Mouse (Mus musculus) CH12.LX (cell line): Measurements from ENCODE around the gene Lsm10. TPM values are rescaled to one million over a fixed set of nuclear protein-coding genes. Genes with fewer than 3 reads are reported as not detected.
A peak's percentile ranks its signal among the peaks of the same experiment; 100 is the strongest.

Experiments used
- DNase-seq: peaks from one replicate; pipeline ENCODE4 v3.0.0-alpha.2; 2013; ENCODE audit errors: extremely low read depth
- H3K27ac ChIP-seq: 2 replicates; pipeline ENCODE4 v1.5.1; 2012; ENCODE audit warnings: low read depth, mild to moderate bottlenecking, control low read depth, moderate library complexity; ENCODE audit not compliant: insufficient read depth
- H3K27me3 ChIP-seq: replicated peaks from 2 replicates; pipeline ENCODE3; 2012; ENCODE audit warnings: inconsistent platforms
- H3K36me3 ChIP-seq, 2 experiments: replicated peaks in 1 of 2; 2 replicates each; pipeline versions ENCODE3 to v1.6.1; 2012; ENCODE audit warnings: inconsistent platforms in 1 of 2, low read length in 1 of 2, mild to moderate bottlenecking in 1 of 2, mixed read lengths in 1 of 2, moderate library complexity in 1 of 2; ENCODE audit not compliant: control insufficient read depth in 1 of 2, insufficient read depth in 1 of 2
- H3K4me1 ChIP-seq, 2 experiments: 2 replicates each; pipeline ENCODE4 v1.6.1; 2012; ENCODE audit warnings: inconsistent platforms in 1 of 2, moderate library complexity in 1 of 2; ENCODE audit not compliant: insufficient read depth in 2 of 2, control insufficient read depth in 1 of 2
- H3K4me2 ChIP-seq: 2 replicates; pipeline ENCODE4 v1.6.1; 2012; ENCODE audit warnings: low read depth, mild to moderate bottlenecking, control low read depth; ENCODE audit not compliant: poor library complexity, insufficient read depth, severe bottlenecking
- H3K4me3 ChIP-seq, 3 experiments: fragments of 150-350 bp in 1 of 3; sonication (generic) in 1 of 3; replicated peaks in 1 of 3; 2 replicates each; pipeline versions ENCODE3 to v1.5.1; 2011 to 2012; ENCODE audit warnings: low read depth in 2 of 3, low read length in 2 of 3, mild to moderate bottlenecking in 2 of 3, moderate library complexity in 2 of 3, control low read depth in 1 of 3, improper control_type of control experiment in 1 of 3, inconsistent platforms in 1 of 3, mixed read lengths in 1 of 3; ENCODE audit not compliant: poor library complexity in 1 of 3
- H3K79me2 ChIP-seq: replicated peaks from 2 replicates; pipeline ENCODE4 v1.6.1; 2012; ENCODE audit warnings: mild to moderate bottlenecking, moderate library complexity; ENCODE audit not compliant: control insufficient read depth, poor library complexity, insufficient read depth, severe bottlenecking; ENCODE audit errors: extremely low read depth
- H3K9ac ChIP-seq: 2 replicates; pipeline ENCODE4 v1.6.1; 2012; ENCODE audit warnings: low read depth, mild to moderate bottlenecking, control low read depth, moderate library complexity; ENCODE audit not compliant: insufficient read depth
- H3K9me3 ChIP-seq: replicated peaks from 2 replicates; pipeline ENCODE3; 2012; ENCODE audit warnings: low read length, inconsistent platforms, mixed read lengths
- CHD1 ChIP-seq: IDR thresholded peaks from 2 replicates; pipeline ENCODE4 v1.6.1; 2012; ENCODE audit warnings: low read depth, low read length, improper control_type of control experiment, inconsistent platforms
- CHD2 ChIP-seq: IDR thresholded peaks from 2 replicates; pipeline ENCODE4 v1.6.1; 2011; ENCODE audit warnings: low read length, improper control_type of control experiment
- CTCF ChIP-seq, 2 experiments: IDR thresholded peaks in 1 of 2; conservative IDR thresholded peaks in 1 of 2; 2 replicates each; pipeline ENCODE4 v1.5.1; 2011 to 2012; ENCODE audit warnings: low read depth in 2 of 2, low read length in 2 of 2, improper control_type of control experiment in 1 of 2, inconsistent platforms in 1 of 2, mild to moderate bottlenecking in 1 of 2, moderate library complexity in 1 of 2
- E2F4 ChIP-seq: IDR thresholded peaks from 2 replicates; pipeline ENCODE4 v1.6.1; 2011; ENCODE audit warnings: low read depth, low read length, improper control_type of control experiment; ENCODE audit not compliant: insufficient replicate concordance
- EP300 ChIP-seq: IDR thresholded peaks from 2 replicates; pipeline ENCODE4 v1.6.1; 2011; ENCODE audit warnings: low read length, improper control_type of control experiment
- IRF4 ChIP-seq: IDR thresholded peaks from 2 replicates; pipeline ENCODE4 v1.6.1; 2014; ENCODE audit warnings: low read depth, mild to moderate bottlenecking, inconsistent platforms, low read length, improper control_type of control experiment
- JUN ChIP-seq: IDR thresholded peaks from 2 replicates; pipeline ENCODE4 v1.6.1; 2011; ENCODE audit warnings: low read depth, mild to moderate bottlenecking, low read length, improper control_type of control experiment, moderate library complexity; ENCODE audit not compliant: insufficient read depth
- JUND ChIP-seq: conservative IDR thresholded peaks from 2 replicates; pipeline ENCODE4 v1.6.1; 2011; ENCODE audit warnings: low read depth, low read length, improper control_type of control experiment
- MAX ChIP-seq: IDR thresholded peaks from 2 replicates; pipeline ENCODE4 v1.6.1; 2011; ENCODE audit warnings: low read length, improper control_type of control experiment
- MAZ ChIP-seq: IDR thresholded peaks from 2 replicates; pipeline ENCODE4 v1.6.1; 2012; ENCODE audit warnings: low read depth, mild to moderate bottlenecking, inconsistent platforms, low read length, improper control_type of control experiment, moderate library complexity
- MEF2A ChIP-seq: IDR thresholded peaks from 2 replicates; pipeline ENCODE4 v1.6.1; 2014; ENCODE audit warnings: low read depth, mild to moderate bottlenecking, inconsistent platforms, low read length, improper control_type of control experiment, borderline replicate concordance
- MXI1 ChIP-seq: IDR thresholded peaks from 2 replicates; pipeline ENCODE4 v1.6.1; 2011; ENCODE audit warnings: mild to moderate bottlenecking, low read depth, low read length, improper control_type of control experiment
- MYC ChIP-seq: IDR thresholded peaks from 2 replicates; pipeline ENCODE4 v1.6.1; 2011; ENCODE audit warnings: low read depth, mild to moderate bottlenecking, improper control_type of control experiment, low read length
- NELFE ChIP-seq: IDR thresholded peaks from 2 replicates; pipeline ENCODE4 v1.6.1; 2011; ENCODE audit warnings: low read depth, low read length, improper control_type of control experiment
- NRF1 ChIP-seq: IDR thresholded peaks from 2 replicates; pipeline ENCODE4 v1.6.1; 2014; ENCODE audit warnings: low read depth, mild to moderate bottlenecking, inconsistent platforms, low read length, improper control_type of control experiment, moderate library complexity
- PAX5 ChIP-seq: IDR thresholded peaks from 2 replicates; pipeline ENCODE4 v1.6.1; 2012; ENCODE audit warnings: low read length, inconsistent platforms, mixed read lengths
- POLR2A ChIP-seq: IDR thresholded peaks from 2 replicates; pipeline ENCODE4 v1.6.1; 2011; ENCODE audit warnings: low read depth, mild to moderate bottlenecking, improper control_type of control experiment, low read length
- POLR2AphosphoS2 ChIP-seq: IDR thresholded peaks from 2 replicates; pipeline ENCODE4 v1.6.1; 2011; ENCODE audit warnings: low read depth, low read length, improper control_type of control experiment
- SIN3A ChIP-seq: IDR thresholded peaks from 2 replicates; pipeline ENCODE4 v1.6.1; 2012; ENCODE audit warnings: low read length, improper control_type of control experiment, inconsistent platforms
- SMC3 ChIP-seq: IDR thresholded peaks from 2 replicates; pipeline ENCODE4 v1.6.1; 2011; ENCODE audit warnings: low read depth, low read length, improper control_type of control experiment
- TBP ChIP-seq: conservative IDR thresholded peaks from 2 replicates; pipeline ENCODE4 v1.6.1; 2011; ENCODE audit warnings: low read depth, low read length, improper control_type of control experiment
- TCF12 ChIP-seq: IDR thresholded peaks from 2 replicates; pipeline ENCODE4 v1.6.1; 2014; ENCODE audit warnings: low read depth, mild to moderate bottlenecking, inconsistent platforms, low read length, improper control_type of control experiment
- UBTF ChIP-seq: IDR thresholded peaks from 2 replicates; pipeline ENCODE4 v1.6.1; 2012; ENCODE audit warnings: low read depth, mild to moderate bottlenecking, inconsistent platforms, low read length, improper control_type of control experiment, moderate library complexity
- USF1 ChIP-seq: IDR thresholded peaks from 2 replicates; pipeline ENCODE4 v1.6.1; 2014; ENCODE audit warnings: low read depth, mild to moderate bottlenecking, inconsistent platforms, low read length, improper control_type of control experiment
- USF2 ChIP-seq: conservative IDR thresholded peaks from 2 replicates; pipeline ENCODE4 v1.6.1; 2011; ENCODE audit warnings: low read depth, low read length, improper control_type of control experiment
- ZC3H11A ChIP-seq: IDR thresholded peaks from 2 replicates; pipeline ENCODE4 v1.6.1; 2012; ENCODE audit warnings: low read depth, mild to moderate bottlenecking, inconsistent platforms, low read length, improper control_type of control experiment
- ZKSCAN1 ChIP-seq: IDR thresholded peaks from 2 replicates; pipeline ENCODE4 v1.6.1; 2012; ENCODE audit warnings: low read depth, inconsistent platforms, low read length, improper control_type of control experiment, borderline replicate concordance
- ZMIZ1 ChIP-seq: IDR thresholded peaks from 2 replicates; pipeline ENCODE4 v1.6.1; 2012; ENCODE audit warnings: low read depth, mild to moderate bottlenecking, inconsistent platforms, low read length, improper control_type of control experiment
- ZNF384 ChIP-seq: IDR thresholded peaks from 2 replicates; pipeline ENCODE4 v1.6.1; 2012; ENCODE audit warnings: low read depth, low read length, improper control_type of control experiment, inconsistent platforms
- dilution Hi-C: fragments of 300-500 bp; cut with MboI; formaldehyde crosslinking; loops from 2 replicates; pipeline ENCODE4 v1.14.3; 2020; ENCODE audit warnings: low sequenced_read_pairs; ENCODE audit not compliant: extremely low pct_unique_long_range_greater_than_20kb, extremely low pct_ligation_motif_present
- in situ Hi-C: fragments of 300-500 bp; cut with MboI; formaldehyde crosslinking; loops from 3 replicates; pipeline ENCODE4 v1.14.3; 2019; ENCODE audit warnings: low sequenced_read_pairs, low pct_ligation_motif_present, low pct_unique_long_range_greater_than_20kb, mixed read lengths
- polyA plus RNA-seq: library from polyadenylated mRNA; unstranded; fragments of >175 nt; gene quantifications from 2 replicates; pipeline ENCODE4 v1.2.1, GENCODE M21; 2012; ENCODE audit warnings: low read depth; ENCODE audit not compliant: insufficient read length
- total RNA-seq, 2 experiments: library from RNA; depleted of rRNA; stranded (reverse); fragments of 300-350 nt in 1 of 2; fragments of >200 nt in 1 of 2; gene quantifications; 2 replicates each; pipeline ENCODE4 v1.2.3; 2012 to 2014

Gene Lsm10
- total and polyA plus RNA-seq, 3 experiments, result 49.2 to 63.9 (median 52.1) TPM

DNA sequence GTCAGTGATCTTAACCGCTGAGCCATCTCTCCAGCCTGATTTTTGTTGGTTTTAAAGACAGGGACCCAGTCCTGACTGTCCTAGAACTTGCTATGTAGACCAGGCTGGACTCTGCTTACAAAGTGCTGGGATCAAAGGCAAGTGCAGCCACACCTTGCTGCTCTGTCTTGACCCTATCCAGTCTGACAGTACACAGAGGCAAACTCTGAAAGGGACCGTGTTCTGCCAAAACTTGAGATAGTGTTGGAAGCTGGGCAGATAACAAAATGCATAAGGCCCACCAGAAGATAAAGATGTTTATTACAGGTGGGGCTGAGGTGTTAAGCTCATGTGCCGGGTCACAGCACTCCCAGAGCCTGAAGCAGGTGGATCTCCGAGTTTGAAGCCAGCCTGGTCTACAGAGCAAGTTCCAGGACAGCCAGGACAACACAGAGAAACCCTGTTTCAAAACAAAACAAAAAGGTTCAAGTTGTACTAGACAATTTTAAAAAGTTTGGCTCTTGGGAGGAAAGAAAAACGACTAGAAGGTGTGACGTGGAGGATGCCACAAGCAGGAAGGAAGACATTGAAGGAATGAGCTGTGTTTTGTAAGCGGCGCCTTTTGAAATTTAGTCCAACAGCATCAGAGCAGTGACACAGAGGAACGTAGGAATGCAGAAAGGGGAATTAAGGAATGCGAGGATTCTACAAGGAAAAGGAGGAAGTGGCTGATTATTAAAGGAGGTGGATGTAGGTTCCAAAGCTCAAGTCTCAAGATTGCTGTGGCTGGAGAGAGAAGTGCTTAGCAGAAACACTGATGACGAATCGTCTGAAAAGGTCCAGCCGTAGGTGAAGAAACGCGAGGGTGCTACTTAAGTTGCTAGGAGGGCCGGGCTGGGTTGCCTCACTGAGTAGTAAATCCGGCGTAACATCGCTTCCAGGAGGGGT is 39.0 kb upstream of the Lsm10 start:
- H3K4me1 ChIP-seq, result peaks cover 2 to 19% of the 10 kb centered on the region in 2 experiments; a peak in 3 of 4 replicates
- peak; percentile 27 for DNase-seq
- H3K9ac ChIP-seq, result peak overlapping the region; percentile 27
- in situ Hi-C loops (no loop called here), dilution Hi-C loops (no loop called here)
- H3K79me2 ChIP-seq, result no peaks in the 10 kb centered on the region
- H3K9me3 ChIP-seq, result no peaks in the 10 kb centered on the region
- peak overlapping the region; percentile 60 to 77 (median 77) for H3K4me3 ChIP-seq
- no peak overlapping the region for H3K27ac ChIP-seq
- peak overlapping the region; percentile 90 for H3K4me2 ChIP-seq
- H3K36me3 ChIP-seq, result peaks cover 22 to 39% of the 10 kb centered on the region in 2 experiments
- H3K27me3 ChIP-seq, result no peaks in the 10 kb centered on the region
- no peak for TF ChIP-seq MYC
- peak; percentile 70 for TF ChIP-seq POLR2AphosphoS2

DNA sequence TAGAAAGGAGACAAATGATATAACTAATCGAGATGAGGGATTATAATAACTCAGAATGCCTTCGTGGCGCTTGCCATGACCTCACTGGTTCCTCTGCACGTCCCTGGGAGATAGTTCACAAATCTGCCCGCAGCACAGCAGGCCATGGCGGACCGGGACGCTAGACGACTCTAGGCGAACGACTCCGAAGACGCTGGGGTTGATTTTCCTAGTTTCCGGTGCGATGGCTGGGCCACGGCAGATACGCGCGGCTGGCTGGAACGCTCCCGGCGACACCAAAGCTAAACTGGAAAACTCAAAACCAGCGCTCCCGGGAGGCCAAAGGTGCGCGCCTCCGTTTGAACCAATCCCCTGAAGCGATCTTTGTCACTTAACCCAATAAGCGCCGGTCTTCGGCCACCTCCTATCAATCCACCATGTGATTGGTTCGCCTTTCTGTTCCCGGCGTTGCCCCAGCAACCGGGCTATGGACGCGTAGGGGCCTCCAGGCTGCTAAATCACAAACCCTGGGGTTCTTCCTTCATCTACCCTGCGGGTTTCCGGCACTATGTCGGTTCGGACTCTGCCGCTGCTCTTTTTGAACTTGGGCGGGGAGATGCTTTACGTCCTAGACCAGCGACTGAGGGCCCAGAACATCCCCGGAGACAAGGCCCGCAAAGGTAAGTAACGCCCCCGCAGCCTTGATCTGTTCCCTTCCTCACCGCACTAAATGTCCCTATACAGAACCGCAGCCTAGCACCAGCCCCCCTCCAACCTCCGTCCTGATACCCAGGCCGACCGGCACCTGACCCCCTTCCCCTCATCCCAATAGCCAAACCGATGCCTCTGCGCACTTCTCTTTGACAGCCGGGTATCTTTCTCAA is 38.1 kb upstream of the Lsm10 start, which contains the start of gene Oscp1:
Oscp1 (plus strand) TSS at position 432 of the 863 bp plus-strand sequence.
- H3K9ac ChIP-seq, result peak within 1 kb of the TSS; percentile 64
- H3K4me1 ChIP-seq, result peaks cover 2 to 19% of the 10 kb centered on the region in 2 experiments; a peak in 3 of 4 replicates
- H3K79me2 ChIP-seq, result no peaks in the 10 kb centered on the region
- H3K27me3 ChIP-seq, result no peaks in the 10 kb centered on the region
- in situ Hi-C loops, result no loop called here
- H3K9me3 ChIP-seq, result no peaks in the 10 kb centered on the region
- peak within 1 kb of the TSS; percentile 90 for H3K4me2 ChIP-seq
- dilution Hi-C loops, result no loop called here
- peaks cover 21 to 32% of the 10 kb centered on the region in 2 experiments for H3K36me3 ChIP-seq
- no peak within 1 kb of the TSS for H3K27ac ChIP-seq
- peak within 1 kb of the TSS; percentile 77 to 80 (median 77) for H3K4me3 ChIP-seq
- DNase-seq, result peak; percentile 95
- peak; percentile 96 for TF ChIP-seq E2F4
- 0 out of 2 replicates have a peak, but pooled peaks have one; percentile 12 for TF ChIP-seq NELFE
- peak; percentile 49 for TF ChIP-seq IRF4
- TF ChIP-seq POLR2AphosphoS2, result no peak
- no peak for TF ChIP-seq CTCF (conservative IDR thresholded peaks at IDR 0.05 in 1 of 2, IDR thresholded peaks at IDR 0.05 in 1 of 2; ENCODE audit: low read depth in 2 of 2, low read length in 2 of 2)
- no peak for TF ChIP-seq USF1
- TF ChIP-seq CHD2, result peak; percentile 95
- TF ChIP-seq MAX, result peak; percentile 47; the same call in 1 of the 2 replicates
- TF ChIP-seq SMC3, result no peak
- TF ChIP-seq PAX5, result no peak
- no peak for TF ChIP-seq MAZ
- TF ChIP-seq TBP, result 0 out of 2 replicates have a peak, but pooled peaks have one; percentile 45
- TF ChIP-seq POLR2A, result peak; percentile 74
- TF ChIP-seq SIN3A, result peak; percentile 97
- no peak for TF ChIP-seq JUND
- no peak; the same call in 1 of the 2 replicates for TF ChIP-seq TCF12
- TF ChIP-seq EP300, result no peak
- TF ChIP-seq MYC, result no peak
- no peak for TF ChIP-seq MEF2A
- no peak for TF ChIP-seq USF2
- TF ChIP-seq UBTF, result no peak
- peak; percentile 46; the same call in 1 of the 2 replicates for TF ChIP-seq NRF1
- TF ChIP-seq MXI1, result peak; percentile 97
- no peak for TF ChIP-seq ZMIZ1
- TF ChIP-seq ZC3H11A, result no peak
- no peak for TF ChIP-seq ZNF384
- TF ChIP-seq ZKSCAN1, result no peak
- TF ChIP-seq JUN, result no peak
- TF ChIP-seq CHD1, result no peak
